Mouse (Mus musculus): ENCODE data around the gene Tgfa. TPM values are rescaled to one million over a fixed set of nuclear protein-coding genes. Genes with fewer than 3 reads are reported as not detected.

Gene Tgfa
- polyA plus RNA-seq, 1 experiment from 2014 or later: 7.5 TPM

DNA sequence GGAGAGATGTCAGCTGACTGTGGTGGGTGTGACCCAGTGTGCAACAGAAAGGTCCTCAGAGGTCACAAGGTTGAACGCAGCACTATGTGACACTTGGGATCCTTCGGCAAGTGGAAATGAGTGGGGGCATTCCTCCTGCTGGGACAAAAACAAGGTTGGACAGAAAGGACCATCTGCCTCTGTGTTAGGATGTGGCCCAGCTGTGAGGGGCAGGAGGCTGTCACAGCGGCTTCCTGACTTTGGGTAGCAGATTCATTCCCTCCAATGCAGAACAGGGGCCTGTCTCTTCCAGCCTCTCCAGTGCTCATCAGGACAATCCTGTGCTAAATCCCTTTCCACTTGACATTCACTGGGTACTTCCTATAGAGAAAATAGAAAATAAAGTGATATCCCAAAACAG is 34.1 kb upstream of the Tgfa start:
- Histone ChIP-seq H3K9me3 (replicated peaks; ENCODE audit: control insufficient read depth, low read length) (no peaks in the 10 kb centered on the region), H3K4me2 (ENCODE audit: low read length) (no peak overlapping the region), H3K4me3 (ENCODE audit: low read depth, low read length) (no peak overlapping the region), H3K9ac (ENCODE audit: low read length) (no peak overlapping the region), H3K27me3 (replicated peaks; ENCODE audit: control insufficient read depth, insufficient read depth, low read length) (no peaks in the 10 kb centered on the region), H3K36me3 (ENCODE audit: control insufficient read depth, insufficient read depth, low read length) (no peaks in the 10 kb centered on the region), H3K4me1 (ENCODE audit: control insufficient read depth, insufficient read depth, low read length) (no peaks in the 10 kb centered on the region), H3K27ac (ENCODE audit: low read depth, low read length) (no peak overlapping the region)
- no peak for ATAC-seq
- WGBS: 82% methylated on average over 3 of the region's 3 CpGs
- DNase-seq (ENCODE audit: low spot score): no peak

DNA sequence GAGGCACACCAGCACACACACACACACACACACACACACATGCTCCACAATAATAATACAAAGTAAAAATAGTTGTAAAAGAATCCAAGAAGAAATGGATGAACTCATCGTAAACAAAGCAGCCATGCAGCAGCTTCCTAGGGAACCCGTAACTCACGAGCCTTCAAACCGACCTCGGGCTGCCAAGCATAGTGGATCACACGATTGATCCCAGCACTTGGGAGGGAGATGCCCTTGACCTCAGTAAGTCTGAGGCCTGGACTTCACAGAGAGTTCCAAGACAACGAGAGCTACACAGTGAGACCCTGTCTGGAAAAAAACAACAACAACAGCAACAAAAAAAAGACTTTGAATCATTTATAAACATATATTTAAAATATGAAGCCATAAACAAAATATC is 33.4 kb upstream of the Tgfa start:
- H3K4me1 ChIP-seq (ENCODE audit: control insufficient read depth, insufficient read depth, low read length): no peaks in the 10 kb centered on the region
- H3K36me3 ChIP-seq (ENCODE audit: control insufficient read depth, insufficient read depth, low read length): no peaks in the 10 kb centered on the region
- no peak overlapping the region for H3K27ac ChIP-seq (ENCODE audit: low read depth, low read length)
- H3K27me3 ChIP-seq (replicated peaks; ENCODE audit: control insufficient read depth, insufficient read depth, low read length): no peaks in the 10 kb centered on the region
- no peaks in the 10 kb centered on the region for H3K9me3 ChIP-seq (replicated peaks; ENCODE audit: control insufficient read depth, low read length)
- H3K4me3 ChIP-seq (ENCODE audit: low read depth, low read length): no peak overlapping the region
- H3K4me2 ChIP-seq (ENCODE audit: low read length): no peak overlapping the region
- DNase-seq (ENCODE audit: low spot score) (no peak), ATAC-seq (no peak)
- no peak overlapping the region for H3K9ac ChIP-seq (ENCODE audit: low read length)
- 66% methylated on average over 7 of the region's 7 CpGs for WGBS

DNA sequence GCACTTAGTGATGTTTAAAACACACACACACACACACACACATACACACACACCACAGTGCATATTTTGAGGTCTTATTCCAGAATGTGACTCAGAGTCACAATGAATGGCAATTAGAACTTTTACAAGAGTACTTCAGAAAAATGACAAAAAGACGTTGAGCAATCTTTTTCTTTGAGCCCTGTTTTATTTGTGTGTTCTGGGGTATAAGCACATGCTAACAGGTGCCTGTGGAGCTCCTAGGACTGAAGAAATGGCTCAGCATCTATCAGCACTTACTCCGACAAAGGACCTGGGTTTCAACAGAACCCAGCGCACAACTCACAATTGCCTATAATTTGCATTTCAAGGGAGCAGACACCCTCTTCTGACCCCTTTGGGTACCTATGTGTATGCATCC is 31.0 kb upstream of the Tgfa start:
- Histone ChIP-seq H3K4me1 (ENCODE audit: control insufficient read depth, insufficient read depth, low read length) (no peaks in the 10 kb centered on the region), H3K9me3 (replicated peaks; ENCODE audit: control insufficient read depth, low read length) (no peaks in the 10 kb centered on the region), H3K36me3 (ENCODE audit: control insufficient read depth, insufficient read depth, low read length) (no peaks in the 10 kb centered on the region), H3K4me3 (ENCODE audit: low read depth, low read length) (no peak overlapping the region), H3K9ac (ENCODE audit: low read length) (no peak overlapping the region), H3K4me2 (ENCODE audit: low read length) (no peak overlapping the region), H3K27ac (ENCODE audit: low read depth, low read length) (no peak overlapping the region), H3K27me3 (replicated peaks; ENCODE audit: control insufficient read depth, insufficient read depth, low read length) (no peaks in the 10 kb centered on the region)
- DNase-seq (ENCODE audit: low spot score): no peak
- WGBS: 42% methylated on average over 3 of the region's 3 CpGs
- ATAC-seq: no peak

DNA sequence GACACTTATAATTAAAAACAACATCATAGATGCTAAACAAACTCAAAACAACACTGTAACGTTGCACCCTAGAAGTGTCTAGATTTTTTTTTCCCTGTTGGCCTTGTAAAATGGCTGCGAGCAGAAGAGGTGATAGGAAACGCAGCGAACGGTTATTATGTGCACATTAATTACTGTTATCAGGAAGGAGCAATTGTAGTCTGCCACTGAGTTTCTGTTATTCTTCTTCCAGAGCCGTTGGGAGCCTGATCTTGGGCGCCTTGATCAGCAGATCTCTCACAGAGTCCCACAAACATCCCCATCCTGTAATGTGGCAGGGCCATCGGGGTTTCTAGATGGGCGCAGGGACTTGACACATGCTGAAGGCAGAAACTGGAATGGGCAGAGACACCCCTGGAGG is 28.6 kb upstream of the Tgfa start:
- Histone ChIP-seq H3K9me3 (replicated peaks; ENCODE audit: control insufficient read depth, low read length) (no peaks in the 10 kb centered on the region), H3K4me1 (ENCODE audit: control insufficient read depth, insufficient read depth, low read length) (no peaks in the 10 kb centered on the region), H3K36me3 (ENCODE audit: control insufficient read depth, insufficient read depth, low read length) (no peaks in the 10 kb centered on the region), H3K27me3 (replicated peaks; ENCODE audit: control insufficient read depth, insufficient read depth, low read length) (no peaks in the 10 kb centered on the region), H3K4me3 (ENCODE audit: low read depth, low read length) (no peak overlapping the region), H3K27ac (ENCODE audit: low read depth, low read length) (no peak overlapping the region), H3K9ac (ENCODE audit: low read length) (no peak overlapping the region), H3K4me2 (ENCODE audit: low read length) (no peak overlapping the region)
- 82% methylated on average over 9 of the region's 9 CpGs for WGBS
- ATAC-seq (no peak), DNase-seq (ENCODE audit: low spot score) (no peak)

DNA sequence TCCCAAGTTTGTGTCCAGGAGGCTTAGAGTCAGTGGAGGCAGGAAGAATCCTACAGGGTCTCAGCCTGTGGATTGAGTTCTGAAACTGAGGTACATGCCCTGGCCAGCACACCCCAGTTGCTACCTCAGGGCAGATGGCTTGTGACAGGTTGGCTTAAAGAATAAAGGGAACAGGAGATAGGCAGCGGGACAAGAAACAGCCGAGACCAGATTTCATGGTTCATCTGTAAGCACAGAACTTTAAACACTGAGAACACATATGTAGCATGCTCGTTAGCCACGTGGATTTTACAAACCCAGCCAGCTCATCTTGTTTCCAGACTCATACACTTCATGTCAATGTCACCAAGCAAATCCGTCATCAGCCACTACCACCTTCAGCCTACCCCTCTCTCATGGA is 27.2 kb upstream of the Tgfa start:
- Histone ChIP-seq H3K9me3 (replicated peaks; ENCODE audit: control insufficient read depth, low read length) (no peaks in the 10 kb centered on the region), H3K27me3 (replicated peaks; ENCODE audit: control insufficient read depth, insufficient read depth, low read length) (no peaks in the 10 kb centered on the region), H3K9ac (ENCODE audit: low read length) (no peak overlapping the region), H3K27ac (ENCODE audit: low read depth, low read length) (no peak overlapping the region), H3K4me1 (ENCODE audit: control insufficient read depth, insufficient read depth, low read length) (no peaks in the 10 kb centered on the region), H3K4me3 (ENCODE audit: low read depth, low read length) (no peak overlapping the region), H3K36me3 (ENCODE audit: control insufficient read depth, insufficient read depth, low read length) (no peaks in the 10 kb centered on the region), H3K4me2 (ENCODE audit: low read length) (no peak overlapping the region)
- DNase-seq (ENCODE audit: low spot score) (no peak), ATAC-seq (no peak)
- WGBS: 69% methylated on average over 5 of the region's 5 CpGs

DNA sequence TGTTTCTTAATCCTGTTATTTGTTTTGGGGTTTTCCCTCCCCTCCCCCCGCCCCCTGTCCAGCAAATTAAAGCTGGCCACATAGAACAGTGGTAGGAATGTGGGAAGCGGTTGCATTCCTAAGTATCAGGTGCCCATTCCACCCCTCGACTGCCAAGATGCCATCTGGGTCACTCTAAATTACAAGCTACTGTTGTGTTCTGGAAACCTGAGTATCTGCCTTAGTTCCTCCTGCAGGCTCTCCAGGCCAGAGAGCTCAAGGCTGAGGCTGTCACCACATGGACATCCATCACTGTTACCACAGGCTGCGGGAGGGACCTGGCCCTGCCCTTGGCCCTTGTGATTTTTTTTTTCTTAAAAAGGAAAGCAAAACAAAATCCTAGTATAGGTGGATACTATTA is 25.9 kb upstream of the Tgfa start:
- H3K9me3 ChIP-seq (replicated peaks; ENCODE audit: control insufficient read depth, low read length): no peaks in the 10 kb centered on the region
- ATAC-seq: no peak
- no peak overlapping the region for H3K4me2 ChIP-seq (ENCODE audit: low read length)
- DNase-seq (ENCODE audit: low spot score): no peak
- no peak overlapping the region for H3K9ac ChIP-seq (ENCODE audit: low read length)
- no peaks in the 10 kb centered on the region for H3K27me3 ChIP-seq (replicated peaks; ENCODE audit: control insufficient read depth, insufficient read depth, low read length)
- no peaks in the 10 kb centered on the region for H3K4me1 ChIP-seq (ENCODE audit: control insufficient read depth, insufficient read depth, low read length)
- no peak overlapping the region for H3K27ac ChIP-seq (ENCODE audit: low read depth, low read length)
- 60% methylated on average over 4 of the region's 4 CpGs for WGBS
- H3K36me3 ChIP-seq (ENCODE audit: control insufficient read depth, insufficient read depth, low read length): no peaks in the 10 kb centered on the region
- no peak overlapping the region for H3K4me3 ChIP-seq (ENCODE audit: low read depth, low read length)

DNA sequence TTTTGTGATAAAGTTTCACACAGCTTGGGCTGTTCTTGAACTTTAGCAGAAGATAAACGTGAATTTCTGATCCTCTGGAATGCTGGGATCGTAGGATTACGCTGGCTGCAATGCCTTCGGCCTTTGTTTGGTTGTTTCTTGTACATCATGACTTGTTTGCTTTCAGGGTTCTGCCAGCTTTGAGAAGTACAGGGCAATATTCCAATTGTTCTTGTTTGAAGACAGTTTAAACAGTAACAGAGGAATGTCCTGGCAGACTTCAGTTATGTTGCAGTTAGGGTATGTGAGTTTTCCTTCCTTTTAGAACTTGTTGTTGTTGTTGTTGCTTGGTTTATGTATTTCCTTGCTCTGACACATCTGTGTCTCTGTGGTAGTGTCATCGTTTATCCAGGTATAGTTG is 18.8 kb upstream of the Tgfa start:
- 83% methylated on average over 5 of the region's 5 CpGs for WGBS
- H3K4me3 ChIP-seq (ENCODE audit: low read depth, low read length): no peak overlapping the region
- H3K4me1 ChIP-seq (ENCODE audit: control insufficient read depth, insufficient read depth, low read length): no peaks in the 10 kb centered on the region
- no peak overlapping the region for H3K27ac ChIP-seq (ENCODE audit: low read depth, low read length)
- H3K27me3 ChIP-seq (replicated peaks; ENCODE audit: control insufficient read depth, insufficient read depth, low read length): no peaks in the 10 kb centered on the region
- no peak for ATAC-seq
- no peaks in the 10 kb centered on the region for H3K9me3 ChIP-seq (replicated peaks; ENCODE audit: control insufficient read depth, low read length)
- H3K9ac ChIP-seq (ENCODE audit: low read length): no peak overlapping the region
- no peak for DNase-seq (ENCODE audit: low spot score)
- H3K4me2 ChIP-seq (ENCODE audit: low read length): no peak overlapping the region
- no peaks in the 10 kb centered on the region for H3K36me3 ChIP-seq (ENCODE audit: control insufficient read depth, insufficient read depth, low read length)

DNA sequence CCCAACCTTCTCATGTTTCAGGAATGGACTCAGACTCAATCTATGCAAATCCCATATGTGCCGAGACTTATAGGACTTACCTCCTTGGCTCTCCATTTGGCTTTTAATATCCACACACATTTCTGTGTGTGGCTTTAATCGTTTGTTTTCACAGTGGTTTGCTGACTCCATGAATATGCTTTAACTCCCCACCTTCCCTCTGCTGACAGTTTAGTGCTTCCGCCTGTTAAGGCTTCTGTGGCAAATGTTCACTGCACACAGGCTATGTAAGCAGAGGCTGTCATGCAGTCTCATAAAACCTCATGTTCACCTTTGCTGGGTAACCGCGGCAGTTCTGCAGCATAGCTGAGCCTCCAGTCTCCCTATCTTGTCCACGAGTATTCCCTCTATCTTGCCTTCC is 18.3 kb upstream of the Tgfa start:
- ATAC-seq: no peak
- no peak for DNase-seq (ENCODE audit: low spot score)
- Histone ChIP-seq H3K4me3 (ENCODE audit: low read depth, low read length) (no peak overlapping the region), H3K9me3 (replicated peaks; ENCODE audit: control insufficient read depth, low read length) (no peaks in the 10 kb centered on the region), H3K27me3 (replicated peaks; ENCODE audit: control insufficient read depth, insufficient read depth, low read length) (no peaks in the 10 kb centered on the region), H3K27ac (ENCODE audit: low read depth, low read length) (no peak overlapping the region), H3K4me2 (ENCODE audit: low read length) (no peak overlapping the region), H3K4me1 (ENCODE audit: control insufficient read depth, insufficient read depth, low read length) (no peaks in the 10 kb centered on the region), H3K36me3 (ENCODE audit: control insufficient read depth, insufficient read depth, low read length) (no peaks in the 10 kb centered on the region), H3K9ac (ENCODE audit: low read length) (no peak overlapping the region)
- WGBS: 77% methylated on average over 6 of the region's 6 CpGs

DNA sequence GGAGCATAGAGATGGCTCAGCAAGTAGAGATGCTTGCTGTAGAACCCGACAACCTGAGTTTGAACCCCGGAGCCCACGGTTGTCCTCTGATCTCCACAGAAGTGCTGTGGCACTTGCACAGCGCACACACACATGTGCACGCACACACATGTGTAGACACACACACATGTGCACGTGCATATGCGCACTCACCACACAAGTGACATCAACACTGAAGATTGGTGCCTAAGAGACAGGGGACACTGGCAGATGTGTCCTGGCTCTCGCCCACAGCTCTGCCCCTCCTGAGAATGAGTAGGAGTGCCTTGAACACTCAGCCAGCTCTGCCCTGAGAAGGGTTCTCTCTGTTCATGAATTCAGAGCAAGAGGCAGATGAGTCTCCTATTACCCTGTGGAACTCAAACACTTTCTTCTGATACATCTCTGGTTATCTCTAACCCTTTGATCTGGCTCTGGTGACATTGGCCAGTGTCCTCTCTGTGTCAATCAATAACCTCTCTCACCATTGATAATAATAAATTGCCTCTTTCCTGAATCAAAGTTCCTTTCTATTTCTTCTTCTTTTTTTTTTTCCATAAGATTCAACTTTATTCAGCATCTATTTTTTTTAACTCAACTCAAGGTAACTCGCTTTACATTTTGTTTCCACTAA is 17.6 kb upstream of the Tgfa start:
- Histone ChIP-seq H3K4me3 (ENCODE audit: low read depth, low read length) (no peak overlapping the region), H3K4me2 (ENCODE audit: low read length) (no peak overlapping the region), H3K9ac (ENCODE audit: low read length) (no peak overlapping the region), H3K36me3 (ENCODE audit: control insufficient read depth, insufficient read depth, low read length) (no peaks in the 10 kb centered on the region), H3K4me1 (ENCODE audit: control insufficient read depth, insufficient read depth, low read length) (no peaks in the 10 kb centered on the region), H3K27ac (ENCODE audit: low read depth, low read length) (no peak overlapping the region), H3K9me3 (replicated peaks; ENCODE audit: control insufficient read depth, low read length) (no peaks in the 10 kb centered on the region), H3K27me3 (replicated peaks; ENCODE audit: control insufficient read depth, insufficient read depth, low read length) (no peaks in the 10 kb centered on the region)
- ATAC-seq (no peak), DNase-seq (ENCODE audit: low spot score) (no peak)
- WGBS: 94% methylated on average over 9 of the region's 9 CpGs
